27 mouse cellular contexts compared by ENCODE assay signal in the genomic region with DNA sequence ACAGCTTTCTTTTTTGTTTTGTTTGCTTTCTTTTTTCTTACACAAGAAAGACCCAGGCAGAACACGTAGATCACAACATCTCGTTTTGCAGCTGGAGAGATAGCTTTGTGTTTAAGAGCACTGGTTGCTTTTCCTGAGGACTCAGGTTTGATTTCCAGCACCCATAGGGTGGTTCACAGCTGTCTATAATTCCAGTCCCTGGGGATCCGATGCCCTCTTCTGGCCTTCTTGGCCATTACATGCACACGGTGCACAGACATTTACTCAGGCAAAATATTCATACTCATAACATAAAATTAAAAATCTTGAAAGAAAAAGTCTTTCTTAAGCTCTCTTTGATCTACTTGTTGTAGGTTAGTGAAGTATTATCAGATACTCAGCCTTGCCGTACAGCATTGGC. TPM values are rescaled to one million over a fixed set of nuclear protein-coding genes. Genes with fewer than 3 reads are reported as not detected.
DNase-seq lines count a peak whose midpoint lies in the region; ATAC-seq and TF ChIP-seq lines count a peak whose summit lies in the region.
"Had no signal": no experiment of that assay in that cellular context is flagged by ENCODE, and none has a peak within 500 bp of the region (broad histone marks: within the 10 kb centered on the region; RNA-seq: fewer than 3 reads in every experiment).

No protein-coding gene starts in this region.

- no peaks in the 10 kb centered on the region for H3K9me3 ChIP-seq in heart, postnatal 0 days (replicated peaks; ENCODE audit: control insufficient read depth, low read length)
- H3K9me3 ChIP-seq in midbrain, postnatal 0 days (ENCODE audit: low read length) = no peaks in the 10 kb centered on the region
- no peaks in the 10 kb centered on the region for H3K9me3 ChIP-seq in midbrain, embryonic 13.5 days
- H3K9me3 ChIP-seq in ES-E14 (ENCODE audit: control insufficient read depth, insufficient read depth, low read depth, low read length) = no peaks in the 10 kb centered on the region
- no peaks in the 10 kb centered on the region for H3K9me3 ChIP-seq in midbrain, embryonic 16.5 days (replicated peaks; ENCODE audit: control insufficient read depth, low read length, poor library complexity, severe bottlenecking)
- H3K9me3 ChIP-seq: embryonic facial prominence, embryonic 13.5 days; G1E; neural tube, embryonic 13.5 days had no signal

- H3K9ac ChIP-seq in heart, postnatal 0 days (replicated peaks; ENCODE audit: low read depth, low read length) = no peak overlapping the region
- H3K9ac ChIP-seq in midbrain, postnatal 0 days (replicated peaks; ENCODE audit: low read length, poor library complexity, severe bottlenecking) = no peak overlapping the region
- H3K9ac ChIP-seq in midbrain, embryonic 13.5 days (replicated peaks) = no peak overlapping the region
- no peak overlapping the region for H3K9ac ChIP-seq in ES-E14 (ENCODE audit: insufficient read depth, low read depth, low read length, poor library complexity, severe bottlenecking)
- H3K9ac ChIP-seq in midbrain, embryonic 16.5 days (ENCODE audit: low read depth, low read length) = no peak overlapping the region
- H3K9ac ChIP-seq: embryonic facial prominence, embryonic 13.5 days; hindbrain, embryonic 14.5 days; neural tube, embryonic 13.5 days had no signal

- H3K27ac ChIP-seq in heart, postnatal 0 days (ENCODE audit: low read depth) = peak overlapping the region; percentile 41; the same call in 1 of the 2 replicates
- H3K27ac ChIP-seq in midbrain, postnatal 0 days (ENCODE audit: low read depth, low read length) = no peak overlapping the region
- no peak overlapping the region for H3K27ac ChIP-seq in midbrain, embryonic 13.5 days
- H3K27ac ChIP-seq in ES-E14 (ENCODE audit: insufficient read depth, low read depth, low read length, poor library complexity, severe bottlenecking) = no peak overlapping the region
- H3K27ac ChIP-seq in midbrain, embryonic 16.5 days (ENCODE audit: low read length) = no peak overlapping the region
- H3K27ac ChIP-seq: embryonic facial prominence, embryonic 13.5 days; hindbrain, embryonic 14.5 days; neural tube, embryonic 13.5 days had no signal

- H3K4me3 ChIP-seq in heart, postnatal 0 days (ENCODE audit: low read depth, low read length) = no peak overlapping the region
- H3K4me3 ChIP-seq in midbrain, postnatal 0 days (ENCODE audit: low read depth, low read length) = no peak overlapping the region
- no peak overlapping the region for H3K4me3 ChIP-seq in midbrain, embryonic 13.5 days (replicated peaks)
- no peak overlapping the region for H3K4me3 ChIP-seq in ES-E14 (ENCODE audit: insufficient read depth in 1 of 2, low read depth in 1 of 2, low read length in 2 of 2, poor library complexity in 1 of 2, severe bottlenecking in 1 of 2)
- H3K4me3 ChIP-seq in midbrain, embryonic 16.5 days (ENCODE audit: low read depth, low read length) = no peak overlapping the region
- H3K4me3 ChIP-seq: embryonic facial prominence, embryonic 13.5 days; neural tube, embryonic 13.5 days had no signal

- no peaks in the 10 kb centered on the region for H3K36me3 ChIP-seq in heart, postnatal 0 days (replicated peaks; ENCODE audit: control insufficient read depth, insufficient read depth, low read length)
- H3K36me3 ChIP-seq in midbrain, postnatal 0 days (ENCODE audit: insufficient read depth, low read length) = no peaks in the 10 kb centered on the region
- H3K36me3 ChIP-seq in midbrain, embryonic 13.5 days = no peaks in the 10 kb centered on the region
- H3K36me3 ChIP-seq in ES-E14 (ENCODE audit: control insufficient read depth, insufficient read depth, low read length, poor library complexity, severe bottlenecking) = no peaks in the 10 kb centered on the region
- no peaks in the 10 kb centered on the region for H3K36me3 ChIP-seq in midbrain, embryonic 16.5 days (ENCODE audit: control insufficient read depth, insufficient read depth, low read length)
- H3K36me3 ChIP-seq: embryonic facial prominence, embryonic 13.5 days; G1E; neural tube, embryonic 13.5 days had no signal

- no peaks in the 10 kb centered on the region for H3K4me1 ChIP-seq in heart, postnatal 0 days (ENCODE audit: control insufficient read depth, insufficient read depth)
- H3K4me1 ChIP-seq in midbrain, postnatal 0 days (ENCODE audit: insufficient read depth, low read length) = no peaks in the 10 kb centered on the region
- H3K4me1 ChIP-seq in midbrain, embryonic 13.5 days (replicated peaks) = no peaks in the 10 kb centered on the region
- H3K4me1 ChIP-seq in ES-E14 (ENCODE audit: control insufficient read depth in 2 of 2, insufficient read depth in 2 of 2, low read length in 2 of 2, poor library complexity in 1 of 2) = no peaks in the 10 kb centered on the region
- no peaks in the 10 kb centered on the region for H3K4me1 ChIP-seq in midbrain, embryonic 16.5 days (ENCODE audit: control insufficient read depth, insufficient read depth, low read length)
- H3K4me1 ChIP-seq: embryonic facial prominence, embryonic 13.5 days; neural tube, embryonic 13.5 days had no signal

- no peak for ATAC-seq in heart, postnatal 0 days (ENCODE audit: insufficient read depth, low read depth)
- no peak for ATAC-seq in midbrain, postnatal 0 days (ENCODE audit: low FRiP score)
- ATAC-seq in midbrain, embryonic 13.5 days = no peak
- 0 out of 2 replicates have a peak, but pooled peaks have one; percentile 20 for ATAC-seq in megakaryocyte progenitor cell, adult 5-6 weeks (replicated peaks; ENCODE audit: poor library complexity)
- ATAC-seq in midbrain, embryonic 16.5 days = no peak
- ATAC-seq: forebrain, embryonic 14.5 days; intestine, embryonic 16.5 days had no signal

- DNase-seq in heart, postnatal 0 days (ENCODE audit: low spot score) = no peak
- DNase-seq in heart, adult 8-10 months (ENCODE audit: low spot score) = no peak
- no peak for DNase-seq in midbrain, postnatal 0 days (ENCODE audit: low spot score)
- no peak for DNase-seq in ES-E14 (ENCODE audit: low read depth, low spot score)
- no peak for DNase-seq in cerebellum, adult 11 months
- DNase-seq: cerebellum, postnatal 10 days; gastrocnemius, postnatal 36 days; heart, postnatal 36 days; left cerebral cortex, postnatal 4 days; lung, adult 18-20 months; lung, postnatal 36 days; right cerebral cortex, adult 18-20 months had no signal

- TF ChIP-seq EP300 in heart, postnatal 0 days (IDR thresholded peaks at IDR 0.05; ENCODE audit: low read depth) = no peak

- no peaks in the 10 kb centered on the region for H3K27me3 ChIP-seq in heart, postnatal 0 days (ENCODE audit: control insufficient read depth, insufficient read depth, low read length)
- no peaks in the 10 kb centered on the region for H3K27me3 ChIP-seq in midbrain, postnatal 0 days (ENCODE audit: insufficient read depth, low read length)
- no peaks in the 10 kb centered on the region for H3K27me3 ChIP-seq in midbrain, embryonic 13.5 days
- no peaks in the 10 kb centered on the region for H3K27me3 ChIP-seq in midbrain, embryonic 16.5 days (ENCODE audit: control insufficient read depth, insufficient read depth, low read depth, low read length)
- H3K27me3 ChIP-seq: embryonic facial prominence, embryonic 13.5 days; neural tube, embryonic 13.5 days had no signal

- in situ Hi-C loops in ES-E14 (cut with MboI; ENCODE audit: low sequenced_read_pairs in 2 of 2, unreplicated experiment in 2 of 2) = no loop called here

- TF ChIP-seq CTCF in heart, postnatal 0 days (IDR thresholded peaks at IDR 0.05; ENCODE audit: low read depth) = no peak
- TF ChIP-seq CTCF in midbrain, postnatal 0 days (IDR thresholded peaks at IDR 0.05) = peak; percentile 7; the same call in 1 of the 2 replicates

- no peak overlapping the region for H3K4me2 ChIP-seq in heart, postnatal 0 days (ENCODE audit: low read depth, low read length)
- H3K4me2 ChIP-seq in midbrain, postnatal 0 days (ENCODE audit: low read depth, low read length, poor library complexity, severe bottlenecking) = no peak overlapping the region
- no peak overlapping the region for H3K4me2 ChIP-seq in midbrain, embryonic 13.5 days (replicated peaks)
- no peak overlapping the region for H3K4me2 ChIP-seq in midbrain, embryonic 16.5 days (ENCODE audit: low read length)
- H3K4me2 ChIP-seq: embryonic facial prominence, embryonic 13.5 days; heart, embryonic 11.5 days; hindbrain, embryonic 14.5 days; midbrain, embryonic 11.5 days; neural tube, embryonic 13.5 days had no signal

- WGBS in heart, postnatal 0 days = 90% methylated on average over 5 of the region's 5 CpGs
- WGBS in midbrain, postnatal 0 days = 91% methylated on average over 5 of the region's 5 CpGs
- 90% methylated on average over 5 of the region's 5 CpGs for WGBS in midbrain, embryonic 13.5 days
- whole genome bisulfite sequencing in midbrain, embryonic 16.5 days = 94% methylated on average over 5 of the region's 5 CpGs

TF ChIP-seq in ES-E14, 5 proteins besides CTCF, POLR2A, EP300 and RAD21:
- TF ChIP-seq ZNF384 (IDR thresholded peaks at IDR 0.05; ENCODE audit: low read depth, low read length) (no peak), HCFC1 (IDR thresholded peaks at IDR 0.05; ENCODE audit: borderline replicate concordance, insufficient read depth, low read length) (no peak), ZC3H11A (IDR thresholded peaks at IDR 0.05; ENCODE audit: borderline replicate concordance, low read depth, low read length) (peak; percentile 44; the same call in 1 of the 2 replicates)

RNA-seq across cellular contexts. Expression of a gene that starts 1.0 kb away (rescaled TPM):
- total RNA-seq in heart, postnatal 0 days (2014; rRNA removed; ENCODE audit: low replicate concordance) = not detected in 2 replicates
- polyA plus RNA-seq in heart, postnatal 0 days (2015; fragmentation: Nextera tagmentation; extraction: Ambion mirVana) = 0.04 TPM in 1 of 2 replicates, not detected in the other
- not detected for total RNA-seq in heart, adult 8-10 months (2022)
- total RNA-seq in midbrain, postnatal 0 days (2014; rRNA removed) = 0.49 and 0.52 TPM in 2 replicates
- polyA plus RNA-seq in midbrain, postnatal 0 days (2015; fragmentation: Nextera tagmentation; extraction: Ambion mirVana) = 0.20 and 0.44 TPM in 2 replicates
- polyA plus RNA-seq in midbrain, embryonic 13.5 days (2015; fragmentation: Nextera tagmentation; extraction: Ambion mirVana) = 0.24 and 0.45 TPM in 2 replicates
- total RNA-seq in ES-E14 (2012; rRNA removed) = 0.04 and 0.11 TPM in 2 replicates
- 0.20 TPM in 1 of 2 replicates, not detected in the other for total RNA-seq in megakaryocyte progenitor cell, adult 5-6 weeks (2015)
- total RNA-seq in megakaryocyte progenitor cell, adult 5-6 weeks (2017) = not detected in 2 replicates
- 0.44 and 0.63 TPM in 2 replicates for polyA plus RNA-seq in midbrain, embryonic 16.5 days (2015; fragmentation: Nextera tagmentation; extraction: Ambion mirVana)
- total RNA-seq: adrenal gland, adult 18-20 months; gastrocnemius, postnatal 36 days; heart, postnatal 36 days; liver, adult 2 months had no signal
- polyA plus RNA-seq: C2C12; forebrain, embryonic 14.5 days; G1E; intestine, embryonic 16.5 days; kidney, embryonic 16.5 days; liver, adult 2 months had no signal
